Mouse (Mus musculus) midbrain, postnatal 0 days (tissue): ENCODE measurements around the gene Sap25. TPM values are rescaled to one million over a fixed set of nuclear protein-coding genes. Genes with fewer than 3 reads are reported as not detected.

Source experiments
- ATAC-seq: fragments of 200-750 bp; cut with Nextera tagmentation; 2 replicates; pipeline ENCODE4 v1.8.0; 2017; ENCODE audit warnings: moderate number of reproducible peaks, mild to moderate bottlenecking, moderate TSS enrichment, moderate library complexity; ENCODE audit not compliant: low FRiP score
- DNase-seq: peaks from one replicate; pipeline ENCODE4 v3.0.0-alpha.2; 2015; ENCODE audit warnings: low spot score
- H3K27ac ChIP-seq: fragments of 300-500 bp; sonication (generic); 2 replicates; pipeline ENCODE4 v1.5.1; 2014; ENCODE audit warnings: low read depth, mild to moderate bottlenecking, low read length, mixed read lengths
- H3K27me3 ChIP-seq: fragments of 300-500 bp; sonication (generic); 2 replicates; pipeline ENCODE4 v1.6.1; 2014; ENCODE audit warnings: low read length, control low read depth, mixed read lengths; ENCODE audit not compliant: insufficient read depth
- H3K36me3 ChIP-seq: fragments of 300-500 bp; sonication (generic); 2 replicates; pipeline ENCODE4 v1.6.1; 2014; ENCODE audit warnings: low read length, control low read depth, mixed read lengths; ENCODE audit not compliant: insufficient read depth
- H3K4me1 ChIP-seq: fragments of 300-500 bp; sonication (generic); 2 replicates; pipeline ENCODE4 v1.6.1; 2014; ENCODE audit warnings: mild to moderate bottlenecking, control low read depth, antibody characterized with exemption, low read length, mixed read lengths; ENCODE audit not compliant: insufficient read depth
- H3K4me2 ChIP-seq: fragments of 300-500 bp; sonication (generic); 2 replicates; pipeline ENCODE4 v1.6.1; 2014; ENCODE audit warnings: low read depth, mild to moderate bottlenecking, low read length, mixed read lengths; ENCODE audit not compliant: poor library complexity, severe bottlenecking
- H3K4me3 ChIP-seq: fragments of 300-500 bp; sonication (generic); 2 replicates; pipeline ENCODE4 v1.5.1; 2014; ENCODE audit warnings: low read depth, mild to moderate bottlenecking, low read length, moderate library complexity
- H3K9ac ChIP-seq: fragments of 300-500 bp; sonication (generic); replicated peaks from 2 replicates; pipeline ENCODE4 v1.6.1; 2014; ENCODE audit warnings: mild to moderate bottlenecking, low read length, moderate library complexity, mixed read lengths; ENCODE audit not compliant: poor library complexity, severe bottlenecking
- H3K9me3 ChIP-seq: fragments of 300-500 bp; sonication (generic); 2 replicates; pipeline ENCODE4 v1.6.1; 2016; ENCODE audit warnings: low read length, control low read depth
- CTCF ChIP-seq: IDR thresholded peaks from 2 replicates; pipeline ENCODE4 v1.5.1; 2016; ENCODE audit warnings: antibody characterized with exemption, mild to moderate bottlenecking
- WGBS: fragments of 180-500 bp; shearing (Covaris S2); extraction: QIAGEN DNeasy Blood & Tissue Kit; methylation state at CpG from one replicate; pipeline ENCODE4 v1.1.7; 2014; 5-methylcytosine and 5-hydroxymethylcytosine counted together
- polyA plus RNA-seq: library from polyadenylated mRNA; unstranded; fragments of >200 nt; fragmentation: Nextera tagmentation; extraction: Ambion mirVana; gene quantifications from 2 replicates; pipeline ENCODE4 v1.2.1, GENCODE M21; 2015
- total RNA-seq: library from RNA; depleted of rRNA; stranded (reverse); fragments of >200 nt; gene quantifications from 2 replicates; pipeline ENCODE4 v1.2.3, GENCODE M21; 2014

The Sap25 gene
- total and polyA plus RNA-seq, 2 experiments from 2014 or later, result 3.2 to 3.3 TPM

- Histone ChIP-seq H3K36me3 (peaks cover 59% of the 10 kb centered on the region), H3K9me3 (no peaks in the 10 kb centered on the region), H3K4me2 (no peak overlapping the region), H3K4me3 (no peak overlapping the region), H3K27me3 (peaks cover 8% of the 10 kb centered on the region; the same call in 1 of the 2 replicates), H3K9ac (no peak overlapping the region), H3K27ac (no peak overlapping the region), H3K4me1 (no peaks in the 10 kb centered on the region)
- 86% methylated on average over 7 of the region's 7 CpGs for WGBS
- DNase-seq, result no peak
- no peak for TF ChIP-seq CTCF
- no peak for ATAC-seq
Measured at GRCm38 (mm10) chr5:137639472-137639871, 1.7 kb upstream of the Sap25 start.

DNA sequence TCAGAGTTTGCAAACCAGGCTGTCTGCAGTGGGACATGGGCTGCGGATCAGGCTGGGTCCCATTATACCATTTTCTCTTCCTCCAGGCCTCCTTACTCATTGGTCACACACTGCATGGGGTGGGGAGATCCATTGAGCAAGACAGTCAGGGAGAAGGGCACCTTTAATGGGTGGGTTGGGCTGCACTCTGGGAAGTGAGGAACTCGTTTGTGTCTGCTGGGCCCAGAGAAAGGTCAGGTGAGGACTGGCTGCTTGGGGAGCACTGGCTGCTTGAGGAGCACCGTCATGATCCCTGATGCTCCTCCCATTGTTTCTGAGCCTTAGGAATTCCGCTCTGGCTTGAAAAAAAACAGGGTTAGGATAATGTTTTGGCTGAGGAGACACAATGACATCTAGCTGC lies 1.8 kb downstream of the Sap25 start:
- H3K4me1 ChIP-seq, result peaks cover 1% of the 10 kb centered on the region; the same call in 1 of the 2 replicates
- H3K27me3 ChIP-seq, result peaks cover 24% of the 10 kb centered on the region; the same call in 1 of the 2 replicates
- 51% methylated on average over 4 of the region's 4 CpGs for WGBS
- no peak overlapping the region for H3K4me3 ChIP-seq
- no peaks in the 10 kb centered on the region for H3K9me3 ChIP-seq
- no peak for ATAC-seq
- no peak for TF ChIP-seq CTCF
- H3K9ac ChIP-seq, result no peak overlapping the region
- no peak for DNase-seq
- H3K27ac ChIP-seq, result no peak overlapping the region
- H3K4me2 ChIP-seq, result no peak overlapping the region
- H3K36me3 ChIP-seq, result peaks cover 31% of the 10 kb centered on the region

DNA sequence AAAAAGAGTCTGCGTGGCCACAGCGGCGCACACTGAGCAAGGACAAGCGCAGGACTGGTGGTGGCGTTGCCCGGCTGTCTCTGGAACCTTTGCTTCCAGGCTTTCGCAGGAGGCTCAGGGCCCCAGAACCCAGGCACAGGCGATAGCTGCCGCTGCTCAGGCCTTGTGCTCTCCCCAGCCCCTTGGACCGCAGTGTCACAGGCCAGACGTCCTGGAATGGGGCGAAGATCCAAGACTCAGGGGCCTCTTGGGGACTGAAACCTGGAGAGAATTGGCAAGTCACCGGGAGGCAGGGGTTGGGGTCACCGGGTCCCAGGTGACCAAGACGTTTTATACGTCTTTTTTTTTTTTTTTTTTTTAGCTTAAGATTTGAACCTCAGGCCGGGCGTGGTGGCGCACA lies 3.4 kb downstream of the Sap25 start:
- no peak for TF ChIP-seq CTCF
- no peak overlapping the region for H3K27ac ChIP-seq
- ATAC-seq (no peak), DNase-seq (no peak)
- H3K9me3 ChIP-seq, result no peaks in the 10 kb centered on the region
- 44% methylated on average over 19 of the region's 19 CpGs for whole genome bisulfite sequencing
- no peak overlapping the region for H3K4me3 ChIP-seq
- H3K27me3 ChIP-seq, result peaks cover 24% of the 10 kb centered on the region; the same call in 1 of the 2 replicates
- peaks cover 19% of the 10 kb centered on the region for H3K36me3 ChIP-seq
- peaks cover 8% of the 10 kb centered on the region; the same call in 1 of the 2 replicates for H3K4me1 ChIP-seq
- no peak overlapping the region for H3K4me2 ChIP-seq
- H3K9ac ChIP-seq, result no peak overlapping the region

GRCm38 (mm10) chr5:137645091-137645651 lies 4.0 kb downstream of the Sap25 start:
- Histone ChIP-seq H3K9me3 (no peaks in the 10 kb centered on the region), H3K27me3 (peaks cover 24% of the 10 kb centered on the region; the same call in 1 of the 2 replicates), H3K4me1 (peaks cover 13% of the 10 kb centered on the region; the same call in 1 of the 2 replicates), H3K4me2 (peak overlapping the region; percentile 25; the same call in 1 of the 2 replicates), H3K27ac (no peak overlapping the region), H3K36me3 (peaks cover 12% of the 10 kb centered on the region; the same call in 1 of the 2 replicates), H3K4me3 (peak overlapping the region; percentile 13), H3K9ac (no peak overlapping the region)
- no peak for DNase-seq
- no peak for TF ChIP-seq CTCF
- no peak for ATAC-seq
- 4% methylated on average over 44 of the region's 44 CpGs for WGBS

DNA sequence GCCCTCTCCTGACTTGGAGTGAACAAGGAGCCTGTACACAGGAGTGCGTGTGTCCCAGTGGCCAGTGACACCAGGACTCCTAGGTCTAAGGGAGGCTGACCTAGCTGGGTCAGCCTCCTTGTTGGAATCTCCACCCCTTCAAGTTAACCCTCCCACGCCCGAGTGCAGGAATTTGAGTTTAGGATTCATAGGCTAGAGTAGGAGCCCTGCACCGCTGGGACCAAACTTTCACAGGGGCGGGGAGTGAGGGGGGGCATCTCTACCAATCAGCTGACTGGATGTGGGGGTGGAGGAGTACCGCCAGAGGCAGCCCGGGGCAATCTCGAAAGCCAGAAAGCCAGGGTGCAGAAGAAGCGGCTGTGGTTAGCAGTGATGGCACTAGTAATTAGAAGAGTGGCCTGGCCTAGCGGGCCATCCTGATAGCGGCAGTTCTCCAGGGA lies 4.5 kb downstream of the Sap25 start, which contains the start of gene Irs3:
Gene Irs3 (minus strand): TSS at position 63 of the 440 bp plus-strand sequence.
- no peak within 1 kb of the TSS for H3K9ac ChIP-seq

More for the DNA sequence above, 4.5 kb downstream of the Sap25 start, which contains the start of gene Irs3:
- H3K36me3 ChIP-seq, result peaks cover 7% of the 10 kb centered on the region; the same call in 1 of the 2 replicates
- H3K27ac ChIP-seq, result no peak within 1 kb of the TSS
- H3K4me3 ChIP-seq, result peak within 1 kb of the TSS; percentile 13
- H3K4me1 ChIP-seq, result peaks cover 13% of the 10 kb centered on the region; the same call in 1 of the 2 replicates
- ATAC-seq, result no peak
- H3K27me3 ChIP-seq, result peaks cover 24% of the 10 kb centered on the region; the same call in 1 of the 2 replicates
- peak within 1 kb of the TSS; percentile 25; the same call in 1 of the 2 replicates for H3K4me2 ChIP-seq
- DNase-seq, result no peak
- no peaks in the 10 kb centered on the region for H3K9me3 ChIP-seq
- TF ChIP-seq CTCF, result no peak
- WGBS, result 19% methylated on average over 11 of the region's 11 CpGs
